Mouse (Mus musculus) forebrain, embryonic 11.5 days (tissue): Measurements from ENCODE around the gene Pcdh9. TPM values are rescaled to one million over a fixed set of nuclear protein-coding genes. Genes with fewer than 3 reads are reported as not detected.
A peak's percentile ranks its signal among the peaks of the same experiment; 100 is the strongest.

Source experiments
- ATAC-seq: fragments of 200-750 bp; cut with Nextera tagmentation; replicated peaks from 2 replicates; pipeline ENCODE4 v1.8.0; 2017; ENCODE audit warnings: moderate TSS enrichment; ENCODE audit not compliant: low FRiP score
- DNase-seq: peaks from one replicate; pipeline ENCODE4 v3.0.0-alpha.2; 2017; ENCODE audit warnings: low spot score
- H3K27ac ChIP-seq: fragments of 300-500 bp; sonication (generic); 2 replicates; pipeline ENCODE4 v1.5.1; 2014; ENCODE audit warnings: low read depth, low read length
- H3K27me3 ChIP-seq: fragments of 300-500 bp; sonication (generic); 2 replicates; pipeline ENCODE4 v1.6.1; 2014; ENCODE audit warnings: mild to moderate bottlenecking, low read length, mixed read lengths; ENCODE audit not compliant: control insufficient read depth, insufficient read depth
- H3K36me3 ChIP-seq: fragments of 300-500 bp; sonication (generic); 2 replicates; pipeline ENCODE4 v1.6.1; 2014; ENCODE audit warnings: mild to moderate bottlenecking, low read length, moderate library complexity, mixed read lengths; ENCODE audit not compliant: control insufficient read depth, insufficient read depth
- H3K4me1 ChIP-seq: fragments of 300-500 bp; sonication (generic); replicated peaks from 2 replicates; pipeline ENCODE4 v1.6.1; 2014; ENCODE audit warnings: low read length, mixed read lengths; ENCODE audit not compliant: control insufficient read depth, insufficient read depth
- H3K4me2 ChIP-seq: fragments of 300-500 bp; sonication (generic); 2 replicates; pipeline ENCODE4 v1.6.1; 2014; ENCODE audit warnings: low read depth, mild to moderate bottlenecking, low read length, moderate library complexity, mixed read lengths; ENCODE audit not compliant: severe bottlenecking
- H3K4me3 ChIP-seq: fragments of 300-500 bp; sonication (generic); 2 replicates; pipeline ENCODE4 v1.5.1; 2014; ENCODE audit warnings: low read depth, low read length
- H3K9ac ChIP-seq: fragments of 300-500 bp; sonication (generic); 2 replicates; pipeline ENCODE4 v1.6.1; 2014; ENCODE audit warnings: low read length
- H3K9me3 ChIP-seq: fragments of 300-500 bp; sonication (generic); 2 replicates; pipeline ENCODE4 v1.6.1; 2016; ENCODE audit warnings: low read length, mixed read lengths; ENCODE audit not compliant: control insufficient read depth
- WGBS: fragments of 180-500 bp; shearing (Covaris S2); extraction: QIAGEN DNeasy Blood & Tissue Kit; methylation state at CpG from one replicate; pipeline ENCODE4 v1.1.7; 2014; 5-methylcytosine and 5-hydroxymethylcytosine counted together
- polyA plus RNA-seq: library from polyadenylated mRNA; unstranded; fragments of >200 nt; fragmentation: Nextera tagmentation; extraction: Ambion mirVana; gene quantifications from 2 replicates; pipeline ENCODE4 v1.2.1, GENCODE M21; 2014

The Pcdh9 gene
- polyA plus RNA-seq, 1 experiment from 2014 or later: 54.5 TPM

DNA sequence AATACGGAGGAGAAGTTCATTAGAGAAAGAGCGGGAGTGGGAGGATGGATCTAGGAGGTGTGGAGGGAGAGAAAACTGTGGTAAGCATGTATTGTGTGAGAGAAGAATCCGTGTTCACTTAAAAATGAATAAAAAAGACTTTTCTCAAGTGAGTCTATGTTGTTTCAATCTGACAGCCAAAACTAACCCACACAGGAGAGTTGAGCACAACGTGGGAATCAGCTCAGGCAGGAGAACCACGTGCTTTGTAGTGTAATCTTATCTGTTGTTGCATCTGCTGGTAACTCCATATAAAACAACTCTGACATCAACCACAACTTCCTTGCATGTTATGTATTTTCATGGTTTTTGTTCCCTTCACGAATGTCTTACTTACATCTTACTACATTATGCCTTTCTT lies 58.0 kb downstream of the Pcdh9 start:
- DNase-seq: no peak
- H3K27ac ChIP-seq: no peak overlapping the region
- H3K4me3 ChIP-seq: no peak overlapping the region
- H3K4me1 ChIP-seq: no peaks in the 10 kb centered on the region
- no peak for ATAC-seq
- no peaks in the 10 kb centered on the region for H3K27me3 ChIP-seq
- H3K9me3 ChIP-seq: no peaks in the 10 kb centered on the region
- no peak overlapping the region for H3K4me2 ChIP-seq
- no peaks in the 10 kb centered on the region for H3K36me3 ChIP-seq
- WGBS: 89% methylated on average over 6 of the region's 6 CpGs
- no peak overlapping the region for H3K9ac ChIP-seq

- peaks cover 4% of the 10 kb centered on the region for H3K4me1 ChIP-seq
- no peaks in the 10 kb centered on the region for H3K9me3 ChIP-seq
- H3K9ac ChIP-seq: no peak overlapping the region
- no peak overlapping the region for H3K4me2 ChIP-seq
- H3K36me3 ChIP-seq: no peaks in the 10 kb centered on the region
- WGBS: 53% methylated on average over 6 of the region's 6 CpGs
- H3K27me3 ChIP-seq: no peaks in the 10 kb centered on the region
- no peak overlapping the region for H3K4me3 ChIP-seq
- ATAC-seq (no peak), DNase-seq (no peak)
- H3K27ac ChIP-seq: no peak overlapping the region
These were observed 63.3 kb downstream of the Pcdh9 start for GRCm38 (mm10) chr14:93827159-93827558.

DNA sequence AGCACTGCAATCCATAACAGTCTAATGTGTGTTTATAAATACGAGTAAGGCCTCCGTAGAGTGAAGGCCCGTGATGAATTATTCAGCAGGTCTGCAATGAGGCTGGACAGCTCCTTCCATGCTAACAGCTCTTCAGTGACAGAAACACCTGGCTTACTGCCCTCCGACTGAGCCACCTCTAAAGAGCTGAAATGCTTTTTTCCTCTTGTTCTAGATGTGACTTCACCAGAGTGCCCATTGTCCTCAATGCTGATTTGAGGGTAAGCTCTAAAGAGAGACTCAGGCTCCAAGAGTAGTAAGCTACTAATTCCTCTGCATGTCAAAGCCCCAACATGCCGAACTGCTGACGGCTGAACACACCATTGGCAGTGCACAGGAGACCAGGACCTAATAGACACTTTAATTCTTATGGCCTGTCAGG lies 64.4 kb downstream of the Pcdh9 start:
- Histone ChIP-seq H3K4me2 (no peak overlapping the region), H3K9me3 (no peaks in the 10 kb centered on the region), H3K9ac (no peak overlapping the region), H3K36me3 (no peaks in the 10 kb centered on the region), H3K4me1 (peaks cover 4% of the 10 kb centered on the region), H3K27ac (no peak overlapping the region), H3K4me3 (no peak overlapping the region), H3K27me3 (no peaks in the 10 kb centered on the region)
- DNase-seq (no peak), ATAC-seq (no peak; the same call in 1 of the 2 replicates)
- 40% methylated on average over 6 of the region's 6 CpGs for WGBS

GRCm38 (mm10) chr14:93818845-93819244 lies 71.6 kb downstream of the Pcdh9 start:
- Histone ChIP-seq H3K27me3 (no peaks in the 10 kb centered on the region), H3K27ac (no peak overlapping the region), H3K9ac (no peak overlapping the region), H3K36me3 (no peaks in the 10 kb centered on the region), H3K9me3 (no peaks in the 10 kb centered on the region), H3K4me3 (no peak overlapping the region), H3K4me2 (no peak overlapping the region), H3K4me1 (no peaks in the 10 kb centered on the region)
- DNase-seq (no peak), ATAC-seq (no peak)
- 87% methylated on average over 4 of the region's 4 CpGs for WGBS

- Histone ChIP-seq H3K4me3 (no peak overlapping the region), H3K36me3 (no peaks in the 10 kb centered on the region), H3K27ac (no peak overlapping the region), H3K9ac (no peak overlapping the region), H3K27me3 (no peaks in the 10 kb centered on the region), H3K4me1 (no peaks in the 10 kb centered on the region), H3K9me3 (no peaks in the 10 kb centered on the region), H3K4me2 (no peak overlapping the region)
- ATAC-seq (no peak), DNase-seq (no peak)
- WGBS: 60% methylated on average over 4 of the region's 4 CpGs
These were observed 72.9 kb downstream of the Pcdh9 start for GRCm38 (mm10) chr14:93817591-93817990.

DNA sequence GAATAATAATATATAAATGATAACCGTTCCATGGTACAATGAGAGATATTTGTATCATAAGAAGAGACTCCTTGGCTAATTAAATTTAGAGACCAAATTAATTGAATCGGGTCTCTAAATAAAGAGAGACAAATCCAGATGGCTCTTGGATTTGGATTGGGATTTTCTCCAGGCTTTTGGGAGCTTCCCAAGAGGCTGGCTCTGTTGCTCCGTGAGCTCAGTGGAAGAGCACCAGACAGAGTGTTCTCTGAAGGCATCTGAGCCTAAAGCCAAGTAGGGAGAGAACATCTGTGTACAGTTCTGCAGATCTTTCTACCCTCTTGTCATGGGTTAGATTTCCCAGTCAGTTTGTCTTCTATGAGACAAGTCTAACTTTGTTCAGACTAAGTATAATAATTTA lies 95.9 kb downstream of the Pcdh9 start:
- no peaks in the 10 kb centered on the region for H3K9me3 ChIP-seq
- WGBS: 92% methylated on average over 3 of the region's 3 CpGs
- H3K9ac ChIP-seq: no peak overlapping the region
- no peaks in the 10 kb centered on the region for H3K27me3 ChIP-seq
- H3K4me3 ChIP-seq: no peak overlapping the region
- no peak for ATAC-seq
- no peak overlapping the region for H3K27ac ChIP-seq
- DNase-seq: no peak
- no peaks in the 10 kb centered on the region for H3K4me1 ChIP-seq
- H3K36me3 ChIP-seq: no peaks in the 10 kb centered on the region
- H3K4me2 ChIP-seq: no peak overlapping the region

- H3K27ac ChIP-seq: no peak overlapping the region
- ATAC-seq (no peak), DNase-seq (no peak)
- 0 out of 2 replicates have a peak, but pooled peaks cover 2% of the 10 kb centered on the region for H3K4me1 ChIP-seq
- WGBS: 79% methylated on average over 4 of the region's 4 CpGs
- no peak overlapping the region for H3K4me3 ChIP-seq
- no peaks in the 10 kb centered on the region for H3K27me3 ChIP-seq
- H3K9me3 ChIP-seq: no peaks in the 10 kb centered on the region
- no peak overlapping the region for H3K4me2 ChIP-seq
- no peak overlapping the region for H3K9ac ChIP-seq
- H3K36me3 ChIP-seq: no peaks in the 10 kb centered on the region
These were observed 104.2 kb downstream of the Pcdh9 start for GRCm38 (mm10) chr14:93786234-93786633.

GRCm38 (mm10) chr14:93785031-93785430 lies 105.4 kb downstream of the Pcdh9 start:
- H3K9me3 ChIP-seq: no peaks in the 10 kb centered on the region
- ATAC-seq (peak; percentile 27; the same call in 1 of the 2 replicates), DNase-seq (no peak)
- no peak overlapping the region for H3K4me2 ChIP-seq
- H3K4me1 ChIP-seq: 0 out of 2 replicates have a peak, but pooled peaks cover 2% of the 10 kb centered on the region
- H3K36me3 ChIP-seq: no peaks in the 10 kb centered on the region
- no peak overlapping the region for H3K4me3 ChIP-seq
- 16% methylated on average over 2 of the region's 2 CpGs for WGBS
- no peak overlapping the region for H3K9ac ChIP-seq
- no peak overlapping the region for H3K27ac ChIP-seq
- H3K27me3 ChIP-seq: no peaks in the 10 kb centered on the region

DNA sequence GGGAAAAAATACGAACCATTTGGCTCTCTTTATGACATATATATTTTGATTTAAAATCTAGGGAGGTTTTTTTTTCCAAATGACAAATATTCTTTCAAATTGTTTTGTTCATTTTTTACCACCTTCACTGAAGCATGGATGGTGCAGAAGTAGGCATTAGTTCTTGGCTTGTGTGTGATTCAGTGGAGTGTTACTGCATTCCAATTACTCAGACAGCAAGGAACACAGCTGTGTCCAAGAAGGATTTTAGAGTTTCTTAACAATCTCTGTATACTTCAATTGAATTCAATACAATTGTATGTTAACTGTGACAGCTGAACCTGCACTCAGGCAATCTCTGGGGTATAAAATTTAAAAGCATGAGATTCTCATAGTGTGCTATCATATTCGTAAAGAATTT lies 127.6 kb downstream of the Pcdh9 start:
- no peak overlapping the region for H3K27ac ChIP-seq
- no peak for ATAC-seq
- WGBS: 87% methylated on average over 2 of the region's 2 CpGs

More for the DNA sequence above, 127.6 kb downstream of the Pcdh9 start:
- H3K27me3 ChIP-seq: no peaks in the 10 kb centered on the region
- H3K36me3 ChIP-seq: no peaks in the 10 kb centered on the region
- no peaks in the 10 kb centered on the region for H3K9me3 ChIP-seq
- H3K4me3 ChIP-seq: no peak overlapping the region
- H3K9ac ChIP-seq: no peak overlapping the region
- DNase-seq: no peak
- H3K4me2 ChIP-seq: no peak overlapping the region
- no peaks in the 10 kb centered on the region for H3K4me1 ChIP-seq
